Mouse (Mus musculus): ENCODE measurements around the gene Cep78. TPM values are rescaled to one million over a fixed set of nuclear protein-coding genes. Genes with fewer than 3 reads are reported as not detected.

The Cep78 gene
- total and polyA plus RNA-seq, 3 experiments, result 1.6 to 3.8 (median 3.6) TPM

DNA sequence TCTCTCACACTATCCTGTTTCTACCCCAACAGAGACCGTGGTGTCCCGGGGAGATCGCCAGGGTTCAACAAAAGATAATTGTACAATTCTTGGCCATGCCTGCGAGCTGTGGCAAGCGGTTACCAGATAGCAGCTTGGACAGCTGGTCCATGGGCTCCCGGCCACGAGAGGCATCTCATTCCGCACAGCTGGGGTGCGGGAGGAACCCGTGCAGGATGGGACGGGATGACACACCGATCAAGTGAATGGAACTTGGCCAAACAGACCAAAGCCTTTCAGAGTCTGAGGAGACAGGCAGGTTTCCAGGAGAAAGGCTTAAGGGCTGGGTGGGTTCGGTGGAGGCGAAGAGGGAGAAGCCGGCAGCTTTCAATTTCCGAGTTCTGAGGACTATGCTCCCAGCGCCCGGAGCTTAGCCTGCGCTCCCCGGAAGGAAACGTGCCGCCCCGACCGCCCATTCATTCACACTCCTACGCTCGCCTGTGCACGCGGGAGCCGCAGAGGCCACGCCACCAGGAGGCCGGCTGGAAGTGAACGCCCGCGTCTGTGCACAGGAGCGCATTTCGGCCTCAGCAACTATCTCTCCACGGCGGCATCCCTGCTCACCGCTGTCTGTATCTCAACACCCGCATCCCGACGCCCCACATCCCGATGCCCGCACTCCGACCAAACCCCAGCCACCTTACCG, 60.5 kb downstream of the Cep78 start:
- H3K79me2 ChIP-seq (replicated peaks; ENCODE audit: control insufficient read depth, insufficient read depth, low read length), result no peaks in the 10 kb centered on the region
- H3K4me3 ChIP-seq, result peak overlapping the region; percentile 73
- peak overlapping the region; percentile 24; the same call in 1 of the 2 replicates for H3K27ac ChIP-seq
- H3K4me1 ChIP-seq (ENCODE audit: control insufficient read depth, insufficient read depth, low read length), result peaks cover 5% of the 10 kb centered on the region
- under 1% methylated on average over 46 of the region's 46 CpGs for WGBS
- DNase-seq, result peak; percentile 67 to 68
- no peaks in the 10 kb centered on the region for H3K36me3 ChIP-seq (ENCODE audit: control insufficient read depth, insufficient read depth, low read length)
- H3K9ac ChIP-seq (ENCODE audit: low read depth, low read length), result peak overlapping the region; percentile 51
- no peaks in the 10 kb centered on the region for H3K27me3 ChIP-seq (ENCODE audit: control insufficient read depth, insufficient read depth, low read length)
- TF ChIP-seq CTCF (IDR thresholded peaks at IDR 0.05), result peak; percentile 13; the same call in 1 of the 2 replicates
- no peak for TF ChIP-seq EP300 (IDR thresholded peaks at IDR 0.05; ENCODE audit: insufficient read depth, low read depth, low read length)
- TF ChIP-seq POLR2A (IDR thresholded peaks at IDR 0.05; ENCODE audit: insufficient read depth, low read depth, low read length), result no peak
- intact Hi-C loops (cut with DNase I), result no loop called here

- Histone ChIP-seq H3K36me3 (ENCODE audit: control insufficient read depth, insufficient read depth, low read length) (no peaks in the 10 kb centered on the region), H3K4me1 (ENCODE audit: control insufficient read depth, insufficient read depth, low read length) (peaks cover 5% of the 10 kb centered on the region), H3K4me3 (no peak overlapping the region), H3K79me2 (replicated peaks; ENCODE audit: control insufficient read depth, insufficient read depth, low read length) (no peaks in the 10 kb centered on the region), H3K27ac (no peak overlapping the region; the same call in 1 of the 2 replicates), H3K9ac (ENCODE audit: low read depth, low read length) (no peak overlapping the region), H3K27me3 (ENCODE audit: control insufficient read depth, insufficient read depth, low read length) (no peaks in the 10 kb centered on the region)
- peak; percentile 44 to 51 for DNase-seq
- intact Hi-C loops (cut with DNase I), result no loop called here
- TF ChIP-seq POLR2A (IDR thresholded peaks at IDR 0.05; ENCODE audit: insufficient read depth, low read depth, low read length), result no peak
- TF ChIP-seq CTCF (IDR thresholded peaks at IDR 0.05), result peak; percentile 18; the same call in 1 of the 2 replicates
- no peak for TF ChIP-seq EP300 (IDR thresholded peaks at IDR 0.05; ENCODE audit: insufficient read depth, low read depth, low read length)
- 24% methylated on average over 9 of the region's 9 CpGs for WGBS
Observed at GRCm38 (mm10) chr19:15923426-15923825, 61.4 kb downstream of the Cep78 start.

GRCm38 (mm10) chr19:15919336-15919735, 65.5 kb downstream of the Cep78 start:
- peaks cover 4% of the 10 kb centered on the region for H3K4me1 ChIP-seq (ENCODE audit: control insufficient read depth, insufficient read depth, low read length)
- no peak for DNase-seq
- H3K36me3 ChIP-seq (ENCODE audit: control insufficient read depth, insufficient read depth, low read length), result no peaks in the 10 kb centered on the region
- no peak overlapping the region for H3K4me3 ChIP-seq
- no peaks in the 10 kb centered on the region for H3K79me2 ChIP-seq (replicated peaks; ENCODE audit: control insufficient read depth, insufficient read depth, low read length)
- H3K27me3 ChIP-seq (ENCODE audit: control insufficient read depth, insufficient read depth, low read length), result no peaks in the 10 kb centered on the region
- H3K27ac ChIP-seq, result no peak overlapping the region
- intact Hi-C loops (cut with DNase I), result no loop called here
- no peak overlapping the region for H3K9ac ChIP-seq (ENCODE audit: low read depth, low read length)
- TF ChIP-seq CTCF (IDR thresholded peaks at IDR 0.05), result no peak
- no peak for TF ChIP-seq POLR2A (IDR thresholded peaks at IDR 0.05; ENCODE audit: insufficient read depth, low read depth, low read length)
- WGBS, result 96% methylated on average over 7 of the region's 7 CpGs

- no peak for TF ChIP-seq POLR2A (IDR thresholded peaks at IDR 0.05; ENCODE audit: insufficient read depth, low read depth, low read length)
- TF ChIP-seq EP300 (IDR thresholded peaks at IDR 0.05; ENCODE audit: insufficient read depth, low read depth, low read length), result no peak
- intact Hi-C loops (cut with DNase I), result no loop called here
- no peaks in the 10 kb centered on the region for H3K27me3 ChIP-seq (ENCODE audit: control insufficient read depth, insufficient read depth, low read length)
Observed at GRCm38 (mm10) chr19:15918111-15918510, 66.7 kb downstream of the Cep78 start.

GRCm38 (mm10) chr19:15913249-15913997, 71.4 kb downstream of the Cep78 start:
- H3K27me3 ChIP-seq (ENCODE audit: control insufficient read depth, insufficient read depth, low read length), result no peaks in the 10 kb centered on the region
- WGBS, result 90% methylated on average over 9 of the region's 9 CpGs
- H3K4me3 ChIP-seq, result no peak overlapping the region
- intact Hi-C loops (cut with DNase I), result no loop called here
- H3K79me2 ChIP-seq (replicated peaks; ENCODE audit: control insufficient read depth, insufficient read depth, low read length), result no peaks in the 10 kb centered on the region
- no peak for DNase-seq
- H3K27ac ChIP-seq, result no peak overlapping the region
- no peak overlapping the region for H3K9ac ChIP-seq (ENCODE audit: low read depth, low read length)
- no peak for TF ChIP-seq CTCF (IDR thresholded peaks at IDR 0.05)
- no peak for TF ChIP-seq EP300 (IDR thresholded peaks at IDR 0.05; ENCODE audit: insufficient read depth, low read depth, low read length)
- TF ChIP-seq POLR2A (IDR thresholded peaks at IDR 0.05; ENCODE audit: insufficient read depth, low read depth, low read length), result no peak
- H3K36me3 ChIP-seq (ENCODE audit: control insufficient read depth, insufficient read depth, low read length), result no peaks in the 10 kb centered on the region
- H3K4me1 ChIP-seq (ENCODE audit: control insufficient read depth, insufficient read depth, low read length), result no peaks in the 10 kb centered on the region; the same call in 1 of the 2 replicates

More at GRCm38 (mm10) chr19:15918111-15918510, 66.7 kb downstream of the Cep78 start:
- no peak overlapping the region for H3K9ac ChIP-seq (ENCODE audit: low read depth, low read length)
- H3K4me3 ChIP-seq, result no peak overlapping the region
- no peaks in the 10 kb centered on the region for H3K36me3 ChIP-seq (ENCODE audit: control insufficient read depth, insufficient read depth, low read length)
- H3K4me1 ChIP-seq (ENCODE audit: control insufficient read depth, insufficient read depth, low read length), result no peaks in the 10 kb centered on the region
- 92% methylated on average over 7 of the region's 7 CpGs for WGBS
- H3K79me2 ChIP-seq (replicated peaks; ENCODE audit: control insufficient read depth, insufficient read depth, low read length), result no peaks in the 10 kb centered on the region
- no peak for DNase-seq
- H3K27ac ChIP-seq, result no peak overlapping the region

DNA sequence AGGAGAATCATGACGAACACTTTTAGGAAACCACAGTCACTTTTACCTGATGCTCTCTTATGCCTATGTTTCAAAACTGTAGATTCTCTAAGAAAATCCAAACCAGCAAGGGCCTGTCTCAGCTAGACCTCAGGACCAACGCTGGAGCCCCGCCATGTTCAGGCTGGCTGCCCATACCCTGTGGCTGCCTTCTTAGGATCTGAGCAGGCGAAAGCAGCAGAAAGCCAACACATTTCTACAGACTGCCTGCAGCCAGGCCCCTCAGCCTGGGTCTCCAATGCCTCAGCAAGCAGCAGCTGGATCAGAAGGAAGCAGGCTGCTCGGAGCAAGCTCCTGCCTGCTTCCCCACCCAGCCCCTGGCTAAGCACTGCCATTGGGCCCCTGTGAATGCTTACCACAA, 73.3 kb downstream of the Cep78 start:
- Histone ChIP-seq H3K9ac (ENCODE audit: low read depth, low read length) (no peak overlapping the region), H3K4me1 (ENCODE audit: control insufficient read depth, insufficient read depth, low read length) (no peaks in the 10 kb centered on the region; the same call in 1 of the 2 replicates), H3K27ac (no peak overlapping the region; the same call in 1 of the 2 replicates), H3K36me3 (ENCODE audit: control insufficient read depth, insufficient read depth, low read length) (no peaks in the 10 kb centered on the region), H3K79me2 (replicated peaks; ENCODE audit: control insufficient read depth, insufficient read depth, low read length) (no peaks in the 10 kb centered on the region), H3K4me3 (no peak overlapping the region), H3K27me3 (ENCODE audit: control insufficient read depth, insufficient read depth, low read length) (no peaks in the 10 kb centered on the region)
- DNase-seq, result no peak
- intact Hi-C loops (cut with DNase I), result no loop called here
- TF ChIP-seq CTCF (IDR thresholded peaks at IDR 0.05) (no peak), EP300 (IDR thresholded peaks at IDR 0.05; ENCODE audit: insufficient read depth, low read depth, low read length) (no peak), POLR2A (IDR thresholded peaks at IDR 0.05; ENCODE audit: insufficient read depth, low read depth, low read length) (no peak)
- 85% methylated on average over 5 of the region's 5 CpGs for WGBS

All from heart, adult 2 months (tissue).